Mouse (Mus musculus): ENCODE measurements around the gene Capg.

Capg gene

DNA sequence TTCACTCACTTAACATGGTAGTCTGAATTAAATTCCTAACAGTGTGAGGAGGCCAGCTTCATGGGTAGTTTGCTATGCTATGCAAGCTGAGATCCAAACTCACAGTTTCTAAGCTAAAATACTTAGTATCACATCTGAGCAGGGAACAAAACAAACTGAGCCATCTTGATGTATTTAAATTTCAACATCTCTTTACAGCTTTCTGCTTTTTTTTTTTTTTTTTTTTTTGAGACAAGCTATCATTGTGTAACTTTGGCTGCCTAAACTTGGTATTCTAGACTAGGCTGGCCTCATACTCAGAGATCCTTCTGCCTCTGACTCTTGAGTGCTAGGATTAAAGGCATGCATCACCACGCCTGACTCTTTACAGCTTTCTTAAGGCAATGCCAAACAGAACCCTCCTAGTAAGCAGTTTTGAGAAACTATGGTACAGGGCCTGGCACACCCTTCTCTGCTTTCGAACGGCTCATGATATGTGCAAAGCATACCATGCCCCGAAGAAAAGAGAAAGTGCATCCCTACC is 64.5 kb downstream of the Capg start:
- DNase-seq (ENCODE audit: low spot score): no peak

DNA sequence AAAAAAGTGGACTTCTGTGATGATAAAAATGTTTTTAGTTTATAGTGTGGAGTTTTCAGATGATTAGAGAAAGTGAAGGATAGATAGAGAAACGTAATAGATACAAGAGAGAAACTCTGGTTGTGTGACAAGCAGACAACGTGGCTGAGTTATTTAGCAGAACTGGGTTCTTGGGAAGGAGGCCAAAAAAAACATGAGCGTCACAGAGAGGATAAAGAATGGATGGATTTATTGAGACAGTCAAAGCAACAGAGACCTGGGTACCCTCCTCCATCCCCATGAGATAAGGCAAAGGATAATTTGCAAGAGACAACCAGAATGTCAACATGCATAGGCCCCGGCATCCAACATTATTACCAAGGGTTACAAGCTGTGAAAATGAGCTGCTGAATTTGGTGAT is 66.1 kb downstream of the Capg start:
- DNase-seq (ENCODE audit: low spot score): no peak
